Mouse (Mus musculus) heart, adult 2 months (tissue): ENCODE results near the gene Drg1.

Source experiments
- CTCF ChIP-seq: fragments of 200-600 bp; IDR thresholded peaks from 2 replicates; pipeline ENCODE4 v1.8.1; 2022; ENCODE audit warnings: antibody characterized with exemption, mild to moderate bottlenecking, moderate library complexity
- POLR2A ChIP-seq: fragments of 200-500 bp; IDR thresholded peaks from 2 replicates; pipeline ENCODE4 v1.6.1; 2011; ENCODE audit warnings: mild to moderate bottlenecking, low read depth, low read length, control low read depth; ENCODE audit not compliant: insufficient read depth

GRCm38 (mm10) chr11:3311586-3312347, 45.6 kb upstream of the Drg1 start:
- TF ChIP-seq CTCF, result no peak
- no peak for TF ChIP-seq POLR2A
